Mouse (Mus musculus): ENCODE measurements around the gene Tma7.

GRCm38 (mm10) chr9:109054712-109055111, 27.7 kb downstream of the Tma7 start:
- no peak for TF ChIP-seq CTCF (IDR thresholded peaks at IDR 0.05; ENCODE audit: borderline replicate concordance, extremely low read depth, insufficient read depth, insufficient read length)
- TF ChIP-seq POLR2A (IDR thresholded peaks at IDR 0.05; ENCODE audit: borderline replicate concordance, extremely low read depth, insufficient read depth, insufficient read length, poor library complexity, severe bottlenecking): no peak
